Mouse (Mus musculus) hindbrain, embryonic 13.5 days (tissue): Measurements from ENCODE around the gene Ntf5. TPM values are rescaled to one million over a fixed set of nuclear protein-coding genes. Genes with fewer than 3 reads are reported as not detected.
A peak's percentile ranks its signal among the peaks of the same experiment; 100 is the strongest.

ENCODE experiments used
- ATAC-seq: fragments of 200-750 bp; cut with Nextera tagmentation; 2 replicates; pipeline ENCODE4 v1.8.0; 2017; ENCODE audit warnings: moderate TSS enrichment; ENCODE audit not compliant: low FRiP score
- H3K27ac ChIP-seq: fragments of 300-500 bp; sonication (generic); 2 replicates; pipeline ENCODE4 v1.5.1; 2015; ENCODE audit warnings: inconsistent platforms, mild to moderate bottlenecking, moderate library complexity
- H3K27me3 ChIP-seq: fragments of 300-500 bp; sonication (generic); 2 replicates; pipeline ENCODE4 v1.6.1; 2015; ENCODE audit warnings: mild to moderate bottlenecking, inconsistent platforms
- H3K36me3 ChIP-seq: fragments of 300-500 bp; sonication (generic); 2 replicates; pipeline ENCODE4 v1.6.1; 2015; ENCODE audit warnings: mild to moderate bottlenecking, inconsistent platforms
- H3K4me1 ChIP-seq: fragments of 300-500 bp; sonication (generic); replicated peaks from 2 replicates; pipeline ENCODE4 v1.6.1; 2015; ENCODE audit warnings: inconsistent platforms
- H3K4me2 ChIP-seq: fragments of 300-500 bp; sonication (generic); 2 replicates; pipeline ENCODE4 v1.6.1; 2015; ENCODE audit warnings: inconsistent platforms, mild to moderate bottlenecking, moderate library complexity
- H3K4me3 ChIP-seq: fragments of 300-500 bp; sonication (generic); 2 replicates; pipeline ENCODE4 v1.5.1; 2015; ENCODE audit warnings: mild to moderate bottlenecking, inconsistent platforms
- H3K9ac ChIP-seq: fragments of 300-500 bp; sonication (generic); 2 replicates; pipeline ENCODE4 v1.6.1; 2015; ENCODE audit warnings: mild to moderate bottlenecking, inconsistent platforms
- H3K9me3 ChIP-seq: fragments of 300-500 bp; sonication (generic); 2 replicates; pipeline ENCODE4 v1.6.1; 2016; ENCODE audit warnings: inconsistent platforms
- WGBS: fragments of 180-500 bp; shearing (Covaris S2); methylation state at CpG from one replicate; pipeline ENCODE4 v1.1.7; 2015; 5-methylcytosine and 5-hydroxymethylcytosine counted together
- polyA plus RNA-seq: library from polyadenylated mRNA; unstranded; fragments of >200 nt; fragmentation: Nextera tagmentation; extraction: Ambion mirVana; gene quantifications from 2 replicates; pipeline ENCODE4 v1.2.1, GENCODE M21; 2015

Ntf5 gene
- polyA plus RNA-seq, 1 experiment from 2014 or later: 0.10 TPM

DNA sequence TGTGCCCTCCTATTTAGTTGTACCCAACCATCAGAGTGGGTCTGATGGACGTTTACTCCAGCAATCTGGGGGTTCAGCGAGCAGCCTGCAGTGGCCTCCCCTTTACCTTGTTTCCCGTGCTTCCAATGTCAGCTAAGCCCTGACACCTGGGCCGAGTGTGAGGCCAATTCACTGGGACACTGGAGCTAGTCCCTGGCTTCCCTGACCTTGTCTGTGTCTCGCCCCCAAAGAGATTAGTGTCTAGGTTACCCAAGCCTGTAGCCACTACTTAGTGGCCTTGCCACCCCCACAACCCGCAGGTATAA is 7.1 kb downstream of the Ntf5 start, which contains the start of gene Lhb:
Gene Lhb (plus strand): TSS at position 206 of the 305 bp plus-strand sequence.
- Histone ChIP-seq H3K27me3 (peaks cover 68% of the 10 kb centered on the region), H3K27ac (no peak within 1 kb of the TSS), H3K9ac (no peak within 1 kb of the TSS), H3K9me3 (no peaks in the 10 kb centered on the region), H3K4me2 (no peak within 1 kb of the TSS), H3K4me3 (no peak within 1 kb of the TSS), H3K4me1 (peaks cover 5% of the 10 kb centered on the region), H3K36me3 (peaks cover 54% of the 10 kb centered on the region)
- 59% methylated on average over 6 of the region's 6 CpGs for WGBS
- ATAC-seq: no peak

DNA sequence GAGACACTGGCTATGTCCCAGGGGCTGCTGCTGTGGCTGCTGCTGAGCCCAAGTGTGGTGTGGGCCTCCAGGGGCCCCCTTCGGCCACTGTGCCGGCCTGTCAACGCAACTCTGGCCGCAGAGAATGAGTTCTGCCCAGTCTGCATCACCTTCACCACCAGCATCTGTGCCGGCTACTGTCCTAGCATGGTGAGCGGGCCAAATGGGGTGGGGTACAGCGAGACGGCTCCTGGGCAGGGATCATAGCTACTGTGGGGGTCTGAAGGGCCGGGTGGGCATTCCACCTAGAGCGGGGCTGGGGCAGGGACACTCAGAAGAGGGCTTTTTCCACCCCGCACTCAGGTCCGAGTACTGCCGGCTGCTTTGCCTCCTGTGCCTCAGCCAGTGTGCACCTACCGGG is 7.7 kb downstream of the Ntf5 start:
- WGBS: 93% methylated on average over 14 of the region's 14 CpGs
- no peak for ATAC-seq
- Histone ChIP-seq H3K4me1 (peaks cover 3% of the 10 kb centered on the region; the same call in 1 of the 2 replicates), H3K9me3 (no peaks in the 10 kb centered on the region), H3K27ac (no peak overlapping the region), H3K27me3 (peaks cover 62% of the 10 kb centered on the region), H3K9ac (no peak overlapping the region), H3K4me3 (no peak overlapping the region), H3K4me2 (no peak overlapping the region), H3K36me3 (peaks cover 59% of the 10 kb centered on the region)

GRCm38 (mm10) chr7:45426556-45426955 is 13.1 kb downstream of the Ntf5 start:
- peaks cover 8% of the 10 kb centered on the region for H3K27me3 ChIP-seq
- H3K4me1 ChIP-seq: 0 out of 2 replicates have a peak, but pooled peaks cover 3% of the 10 kb centered on the region
- WGBS: 93% methylated on average over 8 of the region's 8 CpGs
- H3K9ac ChIP-seq: no peak overlapping the region
- H3K36me3 ChIP-seq: peaks cover 98% of the 10 kb centered on the region
- ATAC-seq: no peak
- H3K27ac ChIP-seq: no peak overlapping the region
- no peak overlapping the region for H3K4me3 ChIP-seq
- no peaks in the 10 kb centered on the region for H3K9me3 ChIP-seq
- no peak overlapping the region for H3K4me2 ChIP-seq

- no peaks in the 10 kb centered on the region for H3K27me3 ChIP-seq
- H3K4me3 ChIP-seq: peak overlapping the region; percentile 75
- H3K4me2 ChIP-seq: peak overlapping the region; percentile 97
- under 1% methylated on average over 7 of the region's 7 CpGs for WGBS
- H3K4me1 ChIP-seq: peaks cover 56% of the 10 kb centered on the region
- peak overlapping the region; percentile 89 for H3K9ac ChIP-seq
- no peak for ATAC-seq
- peaks cover 32% of the 10 kb centered on the region for H3K36me3 ChIP-seq
- H3K27ac ChIP-seq: peak overlapping the region; percentile 90
- no peaks in the 10 kb centered on the region for H3K9me3 ChIP-seq
Measured at GRCm38 (mm10) chr7:45433835-45434202, 20.3 kb downstream of the Ntf5 start.

DNA sequence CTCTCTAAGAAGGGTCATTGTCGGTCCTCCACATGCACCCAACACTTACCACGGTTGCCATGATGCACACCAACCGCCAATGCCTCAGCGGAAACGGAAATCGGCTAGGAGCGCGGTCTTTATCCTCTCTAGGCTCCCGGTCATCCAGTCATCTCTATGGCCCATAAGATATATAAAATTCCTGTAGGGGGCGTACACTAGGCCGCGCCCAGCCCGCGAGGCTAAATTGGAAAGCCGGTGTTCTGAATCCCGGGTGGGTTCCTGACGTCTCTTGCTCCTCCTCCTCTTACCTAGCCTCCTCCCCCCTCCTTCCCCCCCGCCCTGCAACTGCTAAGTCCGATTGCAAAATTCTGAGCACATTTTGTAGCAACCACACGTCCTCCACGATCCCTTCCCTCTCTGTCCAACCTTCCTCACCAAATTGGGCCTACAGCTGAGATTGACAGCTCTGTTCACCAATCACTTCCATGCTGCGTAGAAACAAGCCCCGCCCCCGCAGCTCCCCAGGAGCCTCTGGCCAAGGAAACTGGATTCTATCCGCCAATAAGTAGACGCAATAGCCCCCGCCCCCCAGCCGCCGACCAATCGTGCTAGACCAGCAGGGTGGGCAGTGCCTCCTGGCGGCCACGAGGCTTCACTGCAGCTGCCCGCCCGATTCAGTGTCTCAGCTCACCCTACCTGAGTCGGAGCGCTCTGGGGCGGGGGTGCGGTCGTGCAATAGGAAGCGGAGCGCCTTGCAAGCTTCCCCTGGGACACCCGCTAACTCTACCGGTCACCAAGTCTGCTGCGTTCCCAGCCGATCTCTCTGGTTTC is 20.9 kb downstream of the Ntf5 start, which contains the start of gene Gys1:
Gene Gys1 (plus strand): TSS at position 642 of the 813 bp plus-strand sequence.
- H3K9ac ChIP-seq: peak within 1 kb of the TSS; percentile 89
- under 1% methylated on average over 45 of the region's 45 CpGs for WGBS
- peak within 1 kb of the TSS; percentile 75 for H3K4me3 ChIP-seq
- ATAC-seq: peak; percentile 97
- H3K27ac ChIP-seq: peak within 1 kb of the TSS; percentile 90
- H3K9me3 ChIP-seq: no peaks in the 10 kb centered on the region
- H3K4me2 ChIP-seq: peak within 1 kb of the TSS; percentile 97
- H3K36me3 ChIP-seq: peaks cover 29% of the 10 kb centered on the region
- H3K4me1 ChIP-seq: peaks cover 56% of the 10 kb centered on the region
- H3K27me3 ChIP-seq: no peaks in the 10 kb centered on the region

- H3K4me1 ChIP-seq: peaks cover 56% of the 10 kb centered on the region
- 3% methylated on average over 16 of the region's 16 CpGs for WGBS
- ATAC-seq: peak; percentile 26
Measured at GRCm38 (mm10) chr7:45435038-45435437, 21.5 kb downstream of the Ntf5 start.

GRCm38 (mm10) chr7:45436444-45436843 is 22.9 kb downstream of the Ntf5 start:
- WGBS: 92% methylated on average over 5 of the region's 5 CpGs
- Histone ChIP-seq H3K4me3 (no peak overlapping the region), H3K36me3 (peaks cover 26% of the 10 kb centered on the region), H3K27ac (no peak overlapping the region), H3K9ac (0 out of 2 replicates have a peak overlapping the region, but pooled peaks have one; percentile 79), H3K4me1 (peaks cover 54% of the 10 kb centered on the region), H3K27me3 (no peaks in the 10 kb centered on the region), H3K9me3 (no peaks in the 10 kb centered on the region), H3K4me2 (peak overlapping the region; percentile 69; the same call in 1 of the 2 replicates)
- ATAC-seq: no peak

More at GRCm38 (mm10) chr7:45435038-45435437, 21.5 kb downstream of the Ntf5 start:
- Histone ChIP-seq H3K27ac (peak overlapping the region; percentile 56), H3K4me2 (peak overlapping the region; percentile 69), H3K36me3 (peaks cover 29% of the 10 kb centered on the region), H3K9ac (peak overlapping the region; percentile 79), H3K27me3 (no peaks in the 10 kb centered on the region), H3K4me3 (peak overlapping the region; percentile 75), H3K9me3 (no peaks in the 10 kb centered on the region)

GRCm38 (mm10) chr7:45437046-45437445 is 23.6 kb downstream of the Ntf5 start:
- Histone ChIP-seq H3K4me1 (peaks cover 50% of the 10 kb centered on the region), H3K4me2 (no peak overlapping the region), H3K9me3 (no peaks in the 10 kb centered on the region), H3K27ac (no peak overlapping the region), H3K9ac (no peak overlapping the region), H3K4me3 (no peak overlapping the region), H3K36me3 (peaks cover 24% of the 10 kb centered on the region), H3K27me3 (no peaks in the 10 kb centered on the region)
- ATAC-seq: no peak
- WGBS: 34% methylated on average over 6 of the region's 6 CpGs

DNA sequence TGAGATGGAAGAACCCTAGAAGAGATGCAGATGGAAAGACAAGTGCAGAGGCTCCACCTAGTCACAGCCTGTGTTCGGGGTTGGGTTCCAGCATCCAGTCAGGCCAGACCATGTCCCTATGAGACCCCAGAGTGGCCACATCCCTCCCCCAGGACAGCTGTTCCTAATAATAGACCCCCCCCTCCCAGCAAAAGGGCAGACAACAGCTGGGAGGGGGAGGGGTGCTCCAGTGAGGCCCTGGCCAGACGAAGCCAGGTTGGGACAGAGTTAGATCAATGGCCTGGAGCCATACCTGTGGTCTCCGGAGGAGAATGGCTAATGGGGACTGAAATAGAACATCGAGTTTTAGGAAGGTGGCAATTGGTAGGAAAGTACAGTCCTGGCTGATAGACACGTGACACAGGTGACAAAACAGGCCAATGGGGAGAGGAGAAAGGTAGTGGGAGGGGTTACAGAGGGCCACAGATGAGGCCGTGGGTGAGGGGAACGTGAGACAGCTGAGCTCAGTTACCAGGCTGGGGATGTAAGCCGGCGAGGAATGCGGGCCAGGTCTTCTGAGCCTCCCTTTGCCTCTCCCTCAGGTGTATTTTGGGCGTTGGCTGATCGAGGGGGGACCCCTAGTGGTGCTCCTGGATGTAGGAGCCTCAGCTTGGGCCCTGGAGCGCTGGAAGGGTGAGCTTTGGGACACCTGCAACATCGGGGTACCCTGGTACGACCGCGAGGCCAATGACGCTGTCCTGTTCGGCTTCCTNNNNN is 24.2 kb downstream of the Ntf5 start, which contains the start of gene Ruvbl2:
Gene Ruvbl2 (minus strand): TSS at position 576 of the 756 bp plus-strand sequence.
- Histone ChIP-seq H3K9ac (peak within 1 kb of the TSS; percentile 35; the same call in 1 of the 2 replicates), H3K36me3 (peaks cover 30% of the 10 kb centered on the region), H3K27ac (no peak within 1 kb of the TSS), H3K4me3 (peak within 1 kb of the TSS; percentile 7; the same call in 1 of the 2 replicates), H3K4me1 (peaks cover 44% of the 10 kb centered on the region), H3K9me3 (no peaks in the 10 kb centered on the region), H3K27me3 (no peaks in the 10 kb centered on the region), H3K4me2 (peak within 1 kb of the TSS; percentile 13; the same call in 1 of the 2 replicates)
- ATAC-seq: no peak
- 25% methylated on average over 19 of the region's 19 CpGs for WGBS

DNA sequence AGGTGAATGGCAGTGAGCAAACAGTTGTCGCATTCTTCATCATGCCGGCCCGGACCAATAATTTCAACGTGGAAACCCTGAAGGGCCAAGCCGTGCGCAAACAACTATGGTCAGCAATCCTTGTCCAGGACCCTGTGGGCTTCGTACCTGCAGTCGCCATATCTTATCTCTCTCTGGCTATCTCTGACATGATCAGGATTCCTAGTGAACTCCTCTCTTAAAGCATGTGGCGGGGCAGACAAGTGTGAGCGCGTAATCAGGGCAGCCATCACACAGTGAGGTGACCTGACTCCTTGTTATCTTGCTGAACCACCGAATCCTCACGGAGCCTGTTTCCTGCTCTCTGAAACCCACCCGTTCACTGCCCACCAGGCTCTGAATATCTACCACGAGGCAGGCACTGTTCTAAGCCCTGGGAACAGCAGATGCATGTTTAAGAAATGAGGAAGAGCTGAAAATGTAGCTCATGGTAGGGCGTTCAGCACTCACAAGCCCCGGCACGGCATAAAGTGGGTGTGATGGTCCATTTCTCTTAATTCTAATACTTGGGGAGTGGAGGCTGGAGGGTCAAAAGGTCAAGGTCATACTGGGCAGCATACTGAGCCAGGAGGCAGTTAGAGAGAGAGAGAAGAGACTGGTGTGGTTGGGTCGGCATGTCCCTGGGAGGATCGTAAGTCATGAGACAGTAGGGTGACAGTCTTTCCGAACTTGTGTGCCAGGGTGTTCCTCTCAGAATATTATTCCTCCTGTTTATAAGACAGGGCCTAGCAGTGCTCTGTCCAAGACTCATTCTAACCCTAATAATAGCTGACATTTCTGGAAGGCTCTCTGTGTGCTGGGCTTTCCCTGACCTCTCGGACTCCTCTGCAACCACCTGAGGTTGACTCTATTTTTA is 30.3 kb downstream of the Ntf5 start:
- Histone ChIP-seq H3K36me3 (peaks cover 73% of the 10 kb centered on the region), H3K4me1 (no peaks in the 10 kb centered on the region), H3K27me3 (no peaks in the 10 kb centered on the region), H3K4me3 (no peak overlapping the region), H3K27ac (no peak overlapping the region), H3K4me2 (no peak overlapping the region), H3K9ac (no peak overlapping the region), H3K9me3 (no peaks in the 10 kb centered on the region)
- ATAC-seq: no peak
- 91% methylated on average over 22 of the region's 22 CpGs for WGBS

- H3K9me3 ChIP-seq: no peaks in the 10 kb centered on the region
- no peaks in the 10 kb centered on the region for H3K4me1 ChIP-seq
- no peak overlapping the region for H3K4me2 ChIP-seq
- H3K36me3 ChIP-seq: peaks cover 64% of the 10 kb centered on the region
- H3K27ac ChIP-seq: no peak overlapping the region
- ATAC-seq: no peak
- no peak overlapping the region for H3K4me3 ChIP-seq
- no peak overlapping the region for H3K9ac ChIP-seq
- no peaks in the 10 kb centered on the region for H3K27me3 ChIP-seq
Measured at GRCm38 (mm10) chr7:45446589-45446988, 33.1 kb downstream of the Ntf5 start.
